Mouse (Mus musculus) thymus, adult 2 months (tissue): ENCODE data around the gene Dsn1.

Experiments used
- CTCF ChIP-seq: fragments of 200-500 bp; IDR thresholded peaks from 2 replicates; pipeline ENCODE4 v1.5.1; 2012; ENCODE audit warnings: mild to moderate bottlenecking, control low read depth, low read length, moderate library complexity, borderline replicate concordance; ENCODE audit not compliant: control insufficient read depth, poor library complexity, insufficient read depth; ENCODE audit errors: extremely low read depth
- POLR2A ChIP-seq: fragments of 200-500 bp; IDR thresholded peaks from 2 replicates; pipeline ENCODE4 v1.6.1; 2012; ENCODE audit warnings: mild to moderate bottlenecking, low read length, control low read depth, moderate library complexity; ENCODE audit not compliant: control insufficient read depth, poor library complexity, insufficient read depth; ENCODE audit errors: extremely low read depth

DNA sequence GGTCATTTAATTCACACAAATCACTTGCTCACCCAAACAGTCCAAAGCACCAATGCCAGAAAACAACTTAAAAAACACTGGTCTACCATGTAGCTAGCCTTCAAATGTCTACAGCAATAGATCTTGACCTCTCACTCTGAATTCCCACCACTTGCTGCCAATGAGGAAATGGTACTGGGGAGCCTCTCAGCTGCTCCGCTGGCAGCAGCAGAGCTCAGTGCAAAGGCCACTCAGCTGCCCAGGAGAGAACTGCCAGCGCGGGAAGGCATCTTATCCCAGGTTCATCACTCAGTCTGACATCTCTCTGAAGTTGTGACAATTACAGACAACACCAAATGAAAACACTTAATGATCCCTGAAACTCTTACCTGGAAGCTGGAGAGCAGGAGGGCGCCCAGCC is 4.6 kb downstream of the Dsn1 start:
- TF ChIP-seq POLR2A (no peak), CTCF (no peak)
